Mouse (Mus musculus) liver, embryonic 14.5 days (tissue): Measurements from ENCODE around the gene Idh2.

Experiments used
- CTCF ChIP-seq: IDR thresholded peaks from 2 replicates; pipeline ENCODE4 v1.5.1; 2016; ENCODE audit warnings: antibody characterized with exemption, low read depth, control low read depth
- EP300 ChIP-seq: IDR thresholded peaks from 2 replicates; pipeline ENCODE4 v1.6.1; 2016; ENCODE audit warnings: antibody characterized with exemption, low read depth

DNA sequence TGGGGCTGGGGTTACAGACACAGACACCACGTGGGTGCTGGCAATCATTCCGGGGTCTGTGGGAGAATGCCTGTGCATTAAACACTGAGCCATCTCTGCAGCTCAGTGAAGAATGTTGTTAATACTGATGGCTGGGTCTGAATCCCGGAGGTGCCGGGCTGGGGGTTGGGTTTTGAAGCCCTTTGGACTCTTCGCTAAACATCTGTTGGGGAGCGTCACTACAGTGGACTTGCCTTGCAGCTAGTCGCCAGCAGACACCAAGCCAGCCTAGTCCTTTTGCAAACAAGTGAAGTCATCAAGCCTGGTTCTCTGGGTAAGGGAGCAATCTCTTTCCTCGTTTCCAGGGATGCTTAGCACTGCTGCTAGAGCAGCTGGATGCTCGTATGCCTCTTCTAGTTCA lies 27.0 kb downstream of the Idh2 start:
- no peak for TF ChIP-seq EP300
- no peak for TF ChIP-seq CTCF
